17 mouse cellular contexts compared by ENCODE assay signal in genomic region chr5:111233022-111233709, GRCm38 (mm10).
DNase-seq lines count a peak whose midpoint lies in the region; ATAC-seq and TF ChIP-seq lines count a peak whose summit lies in the region.
"Had no signal": no experiment of that assay in that cellular context is flagged by ENCODE, and none has a peak within 500 bp of the region (broad histone marks: within the 10 kb centered on the region; RNA-seq: fewer than 3 reads in every experiment).

No protein-coding gene starts in this region.

- no peak overlapping the region for H3K4me3 ChIP-seq in hindbrain, embryonic 10.5 days
- H3K4me3 ChIP-seq in hindbrain, postnatal 0 days (ENCODE audit: low read length), result no peak overlapping the region
- no peak overlapping the region for H3K4me3 ChIP-seq in thymus, adult 2 months (ENCODE audit: control insufficient read depth, insufficient read depth, low read length)
- no peak overlapping the region for H3K4me3 ChIP-seq in limb, embryonic 10.5 days
- no peak overlapping the region for H3K4me3 ChIP-seq in neural tube, embryonic 14.5 days (ENCODE audit: low read depth, low read length)
- H3K4me3 ChIP-seq: embryonic facial prominence, embryonic 15.5 days; heart, adult 2 months; liver, embryonic 13.5 days had no signal

- H3K36me3 ChIP-seq in hindbrain, embryonic 10.5 days, result peaks cover 32% of the 10 kb centered on the region
- H3K36me3 ChIP-seq in hindbrain, postnatal 0 days (ENCODE audit: insufficient read depth, low read length), result peaks cover 6% of the 10 kb centered on the region
- H3K36me3 ChIP-seq in thymus, adult 2 months (ENCODE audit: control insufficient read depth, insufficient read depth, low read length), result no peaks in the 10 kb centered on the region
- H3K36me3 ChIP-seq in limb, embryonic 10.5 days, result peaks cover 49% of the 10 kb centered on the region
- H3K36me3 ChIP-seq in neural tube, embryonic 14.5 days (ENCODE audit: control insufficient read depth, insufficient read depth, low read length), result peaks cover 14% of the 10 kb centered on the region
- H3K36me3 ChIP-seq: liver, embryonic 13.5 days had no signal

- TF ChIP-seq CTCF in hindbrain, postnatal 0 days (IDR thresholded peaks at IDR 0.05; ENCODE audit: low read depth), result no peak
- no peak for TF ChIP-seq CTCF in thymus, adult 2 months (IDR thresholded peaks at IDR 0.05; ENCODE audit: borderline replicate concordance, control insufficient read depth, extremely low read depth, insufficient read depth, low read length, poor library complexity)

- no peaks in the 10 kb centered on the region for H3K9me3 ChIP-seq in hindbrain, embryonic 10.5 days
- H3K9me3 ChIP-seq in hindbrain, postnatal 0 days (ENCODE audit: low read length), result no peaks in the 10 kb centered on the region
- no peaks in the 10 kb centered on the region for H3K9me3 ChIP-seq in limb, embryonic 10.5 days (replicated peaks)
- no peaks in the 10 kb centered on the region for H3K9me3 ChIP-seq in neural tube, embryonic 14.5 days (ENCODE audit: control insufficient read depth, low read length)
- H3K9me3 ChIP-seq: embryonic facial prominence, embryonic 15.5 days; liver, embryonic 13.5 days had no signal

- ATAC-seq in hindbrain, postnatal 0 days, result no peak
- ATAC-seq in neural tube, embryonic 14.5 days (ENCODE audit: low read depth), result no peak
- ATAC-seq: activated CD4-positive, CD25-positive, alpha-beta regulatory T cell, adult 4 months; Patski had no signal

- H3K27ac ChIP-seq in hindbrain, embryonic 10.5 days, result peak overlapping the region; percentile 46
- no peak overlapping the region for H3K27ac ChIP-seq in hindbrain, postnatal 0 days
- H3K27ac ChIP-seq in thymus, adult 2 months (ENCODE audit: control insufficient read depth, insufficient read depth, low read length), result no peak overlapping the region
- peak overlapping the region; percentile 61 for H3K27ac ChIP-seq in limb, embryonic 10.5 days
- H3K27ac ChIP-seq in neural tube, embryonic 14.5 days (ENCODE audit: low read depth, low read length), result peak overlapping the region; percentile 29; the same call in 1 of the 2 replicates
- H3K27ac ChIP-seq: embryonic facial prominence, embryonic 15.5 days; heart, adult 2 months; liver, embryonic 13.5 days had no signal

- no peak overlapping the region for H3K4me2 ChIP-seq in hindbrain, postnatal 0 days (ENCODE audit: low read depth, low read length)
- H3K4me2 ChIP-seq in neural tube, embryonic 14.5 days (ENCODE audit: low read depth, low read length), result no peak overlapping the region
- H3K4me2 ChIP-seq: embryonic facial prominence, embryonic 15.5 days; liver, embryonic 13.5 days had no signal

- no peak for DNase-seq in hindbrain, embryonic 10.5 days (ENCODE audit: low spot score)
- no peak for DNase-seq in hindbrain, postnatal 0 days (ENCODE audit: low spot score)
- DNase-seq in thymus, postnatal 0 days (ENCODE audit: low spot score), result peak; percentile 33
- DNase-seq in thymus, adult 2 months, result no peak
- no peak for DNase-seq in limb, embryonic 10.5 days (ENCODE audit: low spot score)
- DNase-seq in lung, postnatal 10 days, result no peak
- DNase-seq: adrenal gland, postnatal 14 days; cerebellum, adult 11-12 months; cerebellum, postnatal 25 days; heart, adult 2 months; kidney, adult 9 months; liver, embryonic 13.5 days; spleen, adult 18-20 months had no signal

- H3K4me1 ChIP-seq in hindbrain, embryonic 10.5 days (replicated peaks), result peaks cover 73% of the 10 kb centered on the region
- peaks cover 24% of the 10 kb centered on the region for H3K4me1 ChIP-seq in hindbrain, postnatal 0 days (ENCODE audit: insufficient read depth, low read length)
- peaks cover 12% of the 10 kb centered on the region for H3K4me1 ChIP-seq in thymus, adult 2 months (replicated peaks; ENCODE audit: control insufficient read depth, insufficient read depth, low read length)
- H3K4me1 ChIP-seq in limb, embryonic 10.5 days, result peaks cover 72% of the 10 kb centered on the region
- peaks cover 35% of the 10 kb centered on the region for H3K4me1 ChIP-seq in neural tube, embryonic 14.5 days (ENCODE audit: control insufficient read depth, insufficient read depth, low read length)

- H3K9ac ChIP-seq in hindbrain, postnatal 0 days (replicated peaks; ENCODE audit: low read length), result no peak overlapping the region
- no peak overlapping the region; the same call in 1 of the 2 replicates for H3K9ac ChIP-seq in neural tube, embryonic 14.5 days (replicated peaks; ENCODE audit: low read depth, low read length)
- H3K9ac ChIP-seq: embryonic facial prominence, embryonic 15.5 days; liver, embryonic 13.5 days had no signal

- H3K27me3 ChIP-seq in hindbrain, embryonic 10.5 days (ENCODE audit: insufficient read depth, poor library complexity, severe bottlenecking), result peaks cover 21% of the 10 kb centered on the region
- H3K27me3 ChIP-seq in hindbrain, postnatal 0 days (ENCODE audit: insufficient read depth, low read length), result no peaks in the 10 kb centered on the region
- no peaks in the 10 kb centered on the region for H3K27me3 ChIP-seq in thymus, adult 2 months (ENCODE audit: control insufficient read depth, insufficient read depth, low read length)
- peaks cover 6% of the 10 kb centered on the region; the same call in 1 of the 2 replicates for H3K27me3 ChIP-seq in limb, embryonic 10.5 days (ENCODE audit: low read depth, poor library complexity, severe bottlenecking)
- no peaks in the 10 kb centered on the region for H3K27me3 ChIP-seq in neural tube, embryonic 14.5 days (ENCODE audit: control insufficient read depth, insufficient read depth, low read length)
- H3K27me3 ChIP-seq: embryonic facial prominence, embryonic 15.5 days; liver, embryonic 13.5 days; Patski had no signal

- no peak for TF ChIP-seq POLR2A in thymus, adult 2 months (IDR thresholded peaks at IDR 0.05; ENCODE audit: control insufficient read depth, extremely low read depth, insufficient read depth, low read length, poor library complexity)

- WGBS in hindbrain, embryonic 10.5 days, result 69% methylated on average over 24 of the region's 24 CpGs
- WGBS in hindbrain, postnatal 0 days, result 64% methylated on average over 24 of the region's 24 CpGs
- WGBS in thymus, adult 2 months, result 81% methylated on average over 24 of the region's 24 CpGs
- WGBS in limb, embryonic 10.5 days, result 54% methylated on average over 24 of the region's 24 CpGs
- 64% methylated on average over 24 of the region's 24 CpGs for WGBS in neural tube, embryonic 14.5 days

Comparison
In these comparisons a context has a peak if more than half of its experiments do, and no peak if none do; other contexts are left out.
1. H3K27ac ChIP-seq: peak in hindbrain, embryonic 10.5 days (single experiment), limb, embryonic 10.5 days (single experiment) and neural tube, embryonic 14.5 days (single experiment); none in hindbrain, postnatal 0 days (single experiment) and thymus, adult 2 months (single experiment).